Mouse (Mus musculus): ENCODE results near the gene Rrp36. TPM values are rescaled to one million over a fixed set of nuclear protein-coding genes. Genes with fewer than 3 reads are reported as not detected.

Rrp36 gene
- polyA plus RNA-seq, 1 experiment from 2014 or later = 34.5 TPM

GRCm38 (mm10) chr17:46699245-46699644, 25.1 kb upstream of the Rrp36 start:
- H3K36me3 ChIP-seq (ENCODE audit: control insufficient read depth, insufficient read depth, low read length) = peaks cover 22% of the 10 kb centered on the region; the same call in 1 of the 2 replicates
- no peaks in the 10 kb centered on the region for H3K9me3 ChIP-seq (ENCODE audit: control insufficient read depth, low read length)
- H3K27ac ChIP-seq (replicated peaks; ENCODE audit: low read depth, low read length) = no peak overlapping the region
- H3K9ac ChIP-seq (ENCODE audit: low read depth, low read length) = no peak overlapping the region
- H3K4me3 ChIP-seq (ENCODE audit: low read depth, low read length) = no peak overlapping the region
- peaks cover 11% of the 10 kb centered on the region for H3K4me1 ChIP-seq (ENCODE audit: control insufficient read depth, insufficient read depth, low read length)
- H3K27me3 ChIP-seq (replicated peaks; ENCODE audit: control insufficient read depth, insufficient read depth, low read length) = no peaks in the 10 kb centered on the region
- H3K4me2 ChIP-seq (ENCODE audit: low read depth, low read length) = no peak overlapping the region
- ATAC-seq (ENCODE audit: low read depth) (no peak), DNase-seq (ENCODE audit: low spot score) (no peak)
- WGBS = 89% methylated on average over 5 of the region's 5 CpGs

- Histone ChIP-seq H3K9ac (ENCODE audit: low read depth, low read length) (no peak overlapping the region), H3K4me3 (ENCODE audit: low read depth, low read length) (no peak overlapping the region), H3K4me2 (ENCODE audit: low read depth, low read length) (no peak overlapping the region), H3K36me3 (ENCODE audit: control insufficient read depth, insufficient read depth, low read length) (peaks cover 22% of the 10 kb centered on the region; the same call in 1 of the 2 replicates), H3K4me1 (ENCODE audit: control insufficient read depth, insufficient read depth, low read length) (peaks cover 6% of the 10 kb centered on the region), H3K9me3 (ENCODE audit: control insufficient read depth, low read length) (no peaks in the 10 kb centered on the region), H3K27me3 (replicated peaks; ENCODE audit: control insufficient read depth, insufficient read depth, low read length) (no peaks in the 10 kb centered on the region), H3K27ac (replicated peaks; ENCODE audit: low read depth, low read length) (no peak overlapping the region)
- DNase-seq (ENCODE audit: low spot score) = no peak
- 94% methylated on average over 6 of the region's 6 CpGs for WGBS
- ATAC-seq (ENCODE audit: low read depth) = no peak
These were observed 24.4 kb upstream of the Rrp36 start for GRCm38 (mm10) chr17:46698515-46698914.

GRCm38 (mm10) chr17:46694517-46695063, 20.4 kb upstream of the Rrp36 start:
- Histone ChIP-seq H3K4me2 (ENCODE audit: low read depth, low read length) (no peak overlapping the region), H3K9me3 (ENCODE audit: control insufficient read depth, low read length) (no peaks in the 10 kb centered on the region), H3K4me3 (ENCODE audit: low read depth, low read length) (no peak overlapping the region), H3K27me3 (replicated peaks; ENCODE audit: control insufficient read depth, insufficient read depth, low read length) (no peaks in the 10 kb centered on the region), H3K9ac (ENCODE audit: low read depth, low read length) (no peak overlapping the region), H3K36me3 (ENCODE audit: control insufficient read depth, insufficient read depth, low read length) (peaks cover 18% of the 10 kb centered on the region; the same call in 1 of the 2 replicates), H3K4me1 (ENCODE audit: control insufficient read depth, insufficient read depth, low read length) (no peaks in the 10 kb centered on the region), H3K27ac (replicated peaks; ENCODE audit: low read depth, low read length) (no peak overlapping the region)
- no peak for DNase-seq (ENCODE audit: low spot score)
- ATAC-seq (ENCODE audit: low read depth) = no peak
- 94% methylated on average over 1 of the region's 1 CpGs for WGBS

GRCm38 (mm10) chr17:46691390-46691789, 17.2 kb upstream of the Rrp36 start:
- no peak overlapping the region for H3K4me2 ChIP-seq (ENCODE audit: low read depth, low read length)
- H3K4me1 ChIP-seq (ENCODE audit: control insufficient read depth, insufficient read depth, low read length) = no peaks in the 10 kb centered on the region
- H3K27ac ChIP-seq (replicated peaks; ENCODE audit: low read depth, low read length) = no peak overlapping the region
- 96% methylated on average over 2 of the region's 2 CpGs for WGBS
- ATAC-seq (ENCODE audit: low read depth) = no peak
- no peaks in the 10 kb centered on the region for H3K9me3 ChIP-seq (ENCODE audit: control insufficient read depth, low read length)
- peaks cover 24% of the 10 kb centered on the region for H3K36me3 ChIP-seq (ENCODE audit: control insufficient read depth, insufficient read depth, low read length)
- no peak overlapping the region for H3K9ac ChIP-seq (ENCODE audit: low read depth, low read length)
- no peak overlapping the region for H3K4me3 ChIP-seq (ENCODE audit: low read depth, low read length)
- no peak for DNase-seq (ENCODE audit: low spot score)
- H3K27me3 ChIP-seq (replicated peaks; ENCODE audit: control insufficient read depth, insufficient read depth, low read length) = no peaks in the 10 kb centered on the region

GRCm38 (mm10) chr17:46690665-46691064, 16.5 kb upstream of the Rrp36 start:
- H3K9me3 ChIP-seq (ENCODE audit: control insufficient read depth, low read length) = no peaks in the 10 kb centered on the region
- H3K36me3 ChIP-seq (ENCODE audit: control insufficient read depth, insufficient read depth, low read length) = peaks cover 32% of the 10 kb centered on the region
- H3K4me1 ChIP-seq (ENCODE audit: control insufficient read depth, insufficient read depth, low read length) = no peaks in the 10 kb centered on the region
- no peak overlapping the region for H3K4me3 ChIP-seq (ENCODE audit: low read depth, low read length)
- ATAC-seq (ENCODE audit: low read depth) = no peak
- no peaks in the 10 kb centered on the region for H3K27me3 ChIP-seq (replicated peaks; ENCODE audit: control insufficient read depth, insufficient read depth, low read length)
- H3K27ac ChIP-seq (replicated peaks; ENCODE audit: low read depth, low read length) = no peak overlapping the region
- no peak overlapping the region for H3K4me2 ChIP-seq (ENCODE audit: low read depth, low read length)
- DNase-seq (ENCODE audit: low spot score) = no peak
- H3K9ac ChIP-seq (ENCODE audit: low read depth, low read length) = no peak overlapping the region
- 95% methylated on average over 12 of the region's 12 CpGs for WGBS

DNA sequence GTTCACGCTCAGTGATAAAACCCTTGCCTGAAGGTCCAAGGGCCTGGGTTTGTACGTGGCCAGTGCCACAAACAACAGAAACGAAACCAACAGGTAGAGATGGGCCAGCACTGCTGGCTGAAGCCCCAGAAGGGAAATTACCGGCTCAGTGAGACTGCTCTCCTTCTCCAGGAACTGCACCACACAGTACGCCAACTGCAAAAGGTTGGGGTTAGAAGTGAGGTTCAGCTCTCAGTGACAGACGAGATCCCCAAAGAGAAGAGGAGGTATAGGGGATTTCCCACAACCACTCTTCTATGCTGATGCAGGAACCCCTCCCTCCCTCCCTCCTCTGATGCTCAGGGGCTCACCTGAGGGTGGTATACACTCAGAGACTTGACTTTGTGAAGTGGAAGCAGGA, 11.8 kb upstream of the Rrp36 start:
- H3K27me3 ChIP-seq (replicated peaks; ENCODE audit: control insufficient read depth, insufficient read depth, low read length) = no peaks in the 10 kb centered on the region
- H3K27ac ChIP-seq (replicated peaks; ENCODE audit: low read depth, low read length) = no peak overlapping the region
- H3K36me3 ChIP-seq (ENCODE audit: control insufficient read depth, insufficient read depth, low read length) = peaks cover 63% of the 10 kb centered on the region
- DNase-seq (ENCODE audit: low spot score) (no peak), ATAC-seq (ENCODE audit: low read depth) (no peak)
- no peak overlapping the region for H3K4me2 ChIP-seq (ENCODE audit: low read depth, low read length)
- WGBS = 93% methylated on average over 6 of the region's 6 CpGs
- H3K4me3 ChIP-seq (ENCODE audit: low read depth, low read length) = no peak overlapping the region
- no peaks in the 10 kb centered on the region for H3K9me3 ChIP-seq (ENCODE audit: control insufficient read depth, low read length)
- H3K4me1 ChIP-seq (ENCODE audit: control insufficient read depth, insufficient read depth, low read length) = peaks cover 7% of the 10 kb centered on the region; the same call in 1 of the 2 replicates
- H3K9ac ChIP-seq (ENCODE audit: low read depth, low read length) = no peak overlapping the region

DNA sequence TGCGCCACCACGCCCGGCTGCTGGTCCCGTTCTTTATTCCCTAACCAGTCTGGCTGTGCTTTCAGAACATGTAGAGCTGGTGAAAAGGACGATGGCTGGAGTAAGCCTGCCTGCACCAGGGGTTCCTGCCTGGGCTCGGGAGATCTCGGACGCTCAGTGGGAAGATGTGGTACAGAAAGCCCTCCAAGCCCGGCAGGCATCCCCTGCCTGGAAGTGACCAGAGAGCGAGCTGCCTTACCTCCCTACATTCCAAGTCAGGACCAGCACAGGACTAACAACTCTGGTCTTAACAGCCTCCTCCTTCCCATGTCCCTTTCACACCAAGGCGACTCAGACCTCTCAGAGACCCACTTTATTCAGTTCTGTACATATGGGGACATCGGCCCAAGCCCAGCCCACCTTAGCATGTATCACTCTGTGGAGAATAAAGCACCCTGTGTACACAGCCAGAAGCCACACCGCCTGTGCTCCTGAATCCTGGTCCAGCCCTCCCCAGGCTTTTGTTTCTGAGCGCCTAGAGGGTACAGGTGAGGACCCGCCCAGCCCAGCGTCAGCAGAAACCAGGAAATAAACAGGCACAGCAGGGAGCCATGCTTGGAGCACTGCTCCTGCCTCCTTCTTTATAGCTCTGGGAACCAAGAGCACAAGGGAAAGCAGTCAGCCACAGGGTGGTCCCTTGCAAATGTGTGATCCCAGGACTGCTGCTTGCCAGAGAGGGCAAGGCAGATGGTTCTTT, 8.7 kb upstream of the Rrp36 start:
- Histone ChIP-seq H3K27ac (replicated peaks; ENCODE audit: low read depth, low read length) (no peak overlapping the region), H3K4me3 (ENCODE audit: low read depth, low read length) (no peak overlapping the region), H3K4me2 (ENCODE audit: low read depth, low read length) (no peak overlapping the region), H3K4me1 (ENCODE audit: control insufficient read depth, insufficient read depth, low read length) (peaks cover 17% of the 10 kb centered on the region), H3K36me3 (ENCODE audit: control insufficient read depth, insufficient read depth, low read length) (peaks cover 59% of the 10 kb centered on the region), H3K27me3 (replicated peaks; ENCODE audit: control insufficient read depth, insufficient read depth, low read length) (no peaks in the 10 kb centered on the region), H3K9ac (ENCODE audit: low read depth, low read length) (no peak overlapping the region), H3K9me3 (ENCODE audit: control insufficient read depth, low read length) (no peaks in the 10 kb centered on the region)
- DNase-seq (ENCODE audit: low spot score) (no peak), ATAC-seq (ENCODE audit: low read depth) (no peak)
- WGBS = 88% methylated on average over 15 of the region's 16 CpGs

- Histone ChIP-seq H3K4me1 (ENCODE audit: control insufficient read depth, insufficient read depth, low read length) (peaks cover 17% of the 10 kb centered on the region), H3K9ac (ENCODE audit: low read depth, low read length) (peak overlapping the region; percentile 78), H3K36me3 (ENCODE audit: control insufficient read depth, insufficient read depth, low read length) (peaks cover 59% of the 10 kb centered on the region), H3K4me3 (ENCODE audit: low read depth, low read length) (peak overlapping the region; percentile 82), H3K4me2 (ENCODE audit: low read depth, low read length) (peak overlapping the region; percentile 88), H3K27me3 (replicated peaks; ENCODE audit: control insufficient read depth, insufficient read depth, low read length) (no peaks in the 10 kb centered on the region), H3K9me3 (ENCODE audit: control insufficient read depth, low read length) (no peaks in the 10 kb centered on the region), H3K27ac (replicated peaks; ENCODE audit: low read depth, low read length) (peak overlapping the region; percentile 64)
- DNase-seq (ENCODE audit: low spot score) (no peak), ATAC-seq (ENCODE audit: low read depth) (no peak)
- WGBS = 17% methylated on average over 12 of the region's 12 CpGs
These were observed 7.4 kb upstream of the Rrp36 start for GRCm38 (mm10) chr17:46681466-46682118.
